20 mouse cellular contexts compared by ENCODE assay signal in genomic region chr13:51416727-51417126, GRCm38 (mm10). TPM values are rescaled to one million over a fixed set of nuclear protein-coding genes. Genes with fewer than 3 reads are reported as not detected.
DNase-seq lines count a peak whose midpoint lies in the region; ATAC-seq and TF ChIP-seq lines count a peak whose summit lies in the region.
"Had no signal": no experiment of that assay in that cellular context is flagged by ENCODE, and none has a peak within 500 bp of the region (broad histone marks: within the 10 kb centered on the region; RNA-seq: fewer than 3 reads in every experiment).

No protein-coding gene starts in this region.

- 0 out of 2 replicates have a peak overlapping the region, but pooled peaks have one; percentile 68 for H3K9ac ChIP-seq in hindbrain, embryonic 13.5 days
- H3K9ac ChIP-seq in hindbrain, postnatal 0 days (replicated peaks; ENCODE audit: low read length): no peak overlapping the region
- H3K9ac ChIP-seq in midbrain, embryonic 13.5 days (replicated peaks): 0 out of 2 replicates have a peak overlapping the region, but pooled peaks have one; percentile 55
- H3K9ac ChIP-seq in midbrain, embryonic 16.5 days (ENCODE audit: low read depth, low read length): no peak overlapping the region; the same call in 1 of the 2 replicates
- H3K9ac ChIP-seq in embryonic facial prominence, embryonic 13.5 days: peak overlapping the region; percentile 36; the same call in 1 of the 2 replicates

- no peak overlapping the region for H3K27ac ChIP-seq in hindbrain, embryonic 13.5 days
- H3K27ac ChIP-seq in hindbrain, postnatal 0 days: no peak overlapping the region
- no peak overlapping the region for H3K27ac ChIP-seq in midbrain, embryonic 13.5 days
- no peak overlapping the region for H3K27ac ChIP-seq in midbrain, embryonic 16.5 days (ENCODE audit: low read length)
- peak overlapping the region; percentile 82; the same call in 1 of the 2 replicates for H3K27ac ChIP-seq in embryonic facial prominence, embryonic 13.5 days
- H3K27ac ChIP-seq: heart, embryonic 10.5 days; neural tube, embryonic 12.5 days had no signal

- DNase-seq in hindbrain, postnatal 0 days (ENCODE audit: low spot score): no peak
- peak; percentile 54 for DNase-seq in brain, adult 2 months (ENCODE audit: low read depth, low spot score)
- DNase-seq in neural tube, embryonic 10.5 days (ENCODE audit: extremely low spot score, low spot score): no peak
- DNase-seq: adrenal gland, adult 2 months; B cell, adult 2 months; cerebellum, adult 11-12 months; cerebellum, postnatal 10 days; forebrain, postnatal 0 days; kidney, adult 8-10 months; kidney, postnatal 10 days; liver; spleen, adult 18-20 months had no signal

- H3K9me3 ChIP-seq in hindbrain, embryonic 13.5 days: no peaks in the 10 kb centered on the region
- no peaks in the 10 kb centered on the region for H3K9me3 ChIP-seq in hindbrain, postnatal 0 days (ENCODE audit: low read length)
- H3K9me3 ChIP-seq in midbrain, embryonic 13.5 days: no peaks in the 10 kb centered on the region
- H3K9me3 ChIP-seq in midbrain, embryonic 16.5 days (replicated peaks; ENCODE audit: control insufficient read depth, low read length, poor library complexity, severe bottlenecking): no peaks in the 10 kb centered on the region
- H3K9me3 ChIP-seq in embryonic facial prominence, embryonic 13.5 days: 0 out of 2 replicates have a peak, but pooled peaks cover 3% of the 10 kb centered on the region
- H3K9me3 ChIP-seq: neural tube, embryonic 12.5 days had no signal

- H3K4me1 ChIP-seq in hindbrain, embryonic 13.5 days (replicated peaks): peaks cover 26% of the 10 kb centered on the region
- peaks cover 8% of the 10 kb centered on the region; the same call in 1 of the 2 replicates for H3K4me1 ChIP-seq in hindbrain, postnatal 0 days (ENCODE audit: insufficient read depth, low read length)
- peaks cover 20% of the 10 kb centered on the region for H3K4me1 ChIP-seq in midbrain, embryonic 13.5 days (replicated peaks)
- H3K4me1 ChIP-seq in midbrain, embryonic 16.5 days (ENCODE audit: control insufficient read depth, insufficient read depth, low read length): peaks cover 19% of the 10 kb centered on the region
- H3K4me1 ChIP-seq in embryonic facial prominence, embryonic 13.5 days: peaks cover 51% of the 10 kb centered on the region

- H3K27me3 ChIP-seq in hindbrain, embryonic 13.5 days: peaks cover 7% of the 10 kb centered on the region; the same call in 1 of the 2 replicates
- no peaks in the 10 kb centered on the region for H3K27me3 ChIP-seq in hindbrain, postnatal 0 days (ENCODE audit: insufficient read depth, low read length)
- no peaks in the 10 kb centered on the region for H3K27me3 ChIP-seq in midbrain, embryonic 13.5 days
- H3K27me3 ChIP-seq in midbrain, embryonic 16.5 days (ENCODE audit: control insufficient read depth, insufficient read depth, low read depth, low read length): no peaks in the 10 kb centered on the region
- H3K27me3 ChIP-seq in embryonic facial prominence, embryonic 13.5 days: no peaks in the 10 kb centered on the region
- H3K27me3 ChIP-seq: CH12.LX; neural tube, embryonic 12.5 days had no signal

- ATAC-seq in hindbrain, embryonic 13.5 days (ENCODE audit: low FRiP score): no peak
- no peak for ATAC-seq in hindbrain, postnatal 0 days
- ATAC-seq in midbrain, embryonic 13.5 days: no peak
- ATAC-seq in midbrain, embryonic 16.5 days: no peak
- no peak for ATAC-seq in embryonic facial prominence, embryonic 13.5 days (ENCODE audit: insufficient number of reproducible peaks, insufficient read depth, low FRiP score, low TSS enrichment, low read depth)
- ATAC-seq: forebrain, postnatal 0 days had no signal

- no peak overlapping the region for H3K4me3 ChIP-seq in hindbrain, embryonic 13.5 days
- H3K4me3 ChIP-seq in hindbrain, postnatal 0 days (ENCODE audit: low read length): no peak overlapping the region
- H3K4me3 ChIP-seq in midbrain, embryonic 13.5 days (replicated peaks): no peak overlapping the region
- no peak overlapping the region for H3K4me3 ChIP-seq in midbrain, embryonic 16.5 days (ENCODE audit: low read depth, low read length)
- H3K4me3 ChIP-seq in embryonic facial prominence, embryonic 13.5 days: no peak overlapping the region
- H3K4me3 ChIP-seq: heart, embryonic 10.5 days; neural tube, embryonic 12.5 days had no signal

- peaks cover 10% of the 10 kb centered on the region; the same call in 1 of the 2 replicates for H3K36me3 ChIP-seq in hindbrain, embryonic 13.5 days
- no peaks in the 10 kb centered on the region for H3K36me3 ChIP-seq in hindbrain, postnatal 0 days (ENCODE audit: insufficient read depth, low read length)
- H3K36me3 ChIP-seq in midbrain, embryonic 13.5 days: peaks cover 10% of the 10 kb centered on the region
- H3K36me3 ChIP-seq in midbrain, embryonic 16.5 days (ENCODE audit: control insufficient read depth, insufficient read depth, low read length): no peaks in the 10 kb centered on the region
- peaks cover 73% of the 10 kb centered on the region for H3K36me3 ChIP-seq in embryonic facial prominence, embryonic 13.5 days
- H3K36me3 ChIP-seq: G1E had no signal

- 94% methylated on average over 11 of the region's 11 CpGs for WGBS in hindbrain, embryonic 13.5 days
- 91% methylated on average over 11 of the region's 11 CpGs for WGBS in hindbrain, postnatal 0 days
- WGBS in midbrain, embryonic 13.5 days: 91% methylated on average over 11 of the region's 11 CpGs
- 90% methylated on average over 11 of the region's 11 CpGs for WGBS in midbrain, embryonic 16.5 days
- WGBS in embryonic facial prominence, embryonic 13.5 days: 86% methylated on average over 11 of the region's 11 CpGs

- no peak overlapping the region for H3K4me2 ChIP-seq in hindbrain, embryonic 13.5 days
- H3K4me2 ChIP-seq in hindbrain, postnatal 0 days (ENCODE audit: low read depth, low read length): no peak overlapping the region
- no peak overlapping the region for H3K4me2 ChIP-seq in midbrain, embryonic 13.5 days (replicated peaks)
- no peak overlapping the region for H3K4me2 ChIP-seq in midbrain, embryonic 16.5 days (ENCODE audit: low read length)
- no peak overlapping the region for H3K4me2 ChIP-seq in embryonic facial prominence, embryonic 13.5 days

- TF ChIP-seq CTCF in hindbrain, postnatal 0 days (IDR thresholded peaks at IDR 0.05; ENCODE audit: low read depth): no peak

RNA-seq across cellular contexts. Expression of gene S1pr3, which starts 8.3 kb away (rescaled TPM):
- 14.1 TPM in 2 replicates for polyA plus RNA-seq in hindbrain, embryonic 13.5 days (2015; fragmentation: Nextera tagmentation; extraction: Ambion mirVana)
- 8.6 and 8.9 TPM in 2 replicates for total RNA-seq in hindbrain, postnatal 0 days (2014; rRNA removed)
- 8.5 and 9.4 TPM in 2 replicates for polyA plus RNA-seq in hindbrain, postnatal 0 days (2015; fragmentation: Nextera tagmentation; extraction: Ambion mirVana)
- 10.2 and 10.4 TPM in 2 replicates for polyA plus RNA-seq in midbrain, embryonic 13.5 days (2015; fragmentation: Nextera tagmentation; extraction: Ambion mirVana)
- 11.9 and 14.6 TPM in 2 replicates for polyA plus RNA-seq in midbrain, embryonic 16.5 days (2015; fragmentation: Nextera tagmentation; extraction: Ambion mirVana)
- 147 and 152 TPM in 2 replicates for polyA plus RNA-seq in embryonic facial prominence, embryonic 13.5 days (2015; fragmentation: Nextera tagmentation; extraction: Ambion mirVana)
- polyA plus RNA-seq: G1E had no signal

Comparison
In these comparisons a context has a peak if more than half of its experiments do, and no peak if none do; other contexts are left out.
1. H3K9ac ChIP-seq: peak in hindbrain, embryonic 13.5 days (single experiment), midbrain, embryonic 13.5 days (single experiment) and embryonic facial prominence, embryonic 13.5 days (single experiment); none in hindbrain, postnatal 0 days (single experiment) and midbrain, embryonic 16.5 days (single experiment).